Mouse (Mus musculus) lung, postnatal 36 days (tissue): ENCODE results near the gene Chrng.

Source experiments
- DNase-seq: peaks from one replicate; pipeline ENCODE4 v3.0.0; 2022; ENCODE audit warnings: mixed read lengths

The Chrng gene

DNA sequence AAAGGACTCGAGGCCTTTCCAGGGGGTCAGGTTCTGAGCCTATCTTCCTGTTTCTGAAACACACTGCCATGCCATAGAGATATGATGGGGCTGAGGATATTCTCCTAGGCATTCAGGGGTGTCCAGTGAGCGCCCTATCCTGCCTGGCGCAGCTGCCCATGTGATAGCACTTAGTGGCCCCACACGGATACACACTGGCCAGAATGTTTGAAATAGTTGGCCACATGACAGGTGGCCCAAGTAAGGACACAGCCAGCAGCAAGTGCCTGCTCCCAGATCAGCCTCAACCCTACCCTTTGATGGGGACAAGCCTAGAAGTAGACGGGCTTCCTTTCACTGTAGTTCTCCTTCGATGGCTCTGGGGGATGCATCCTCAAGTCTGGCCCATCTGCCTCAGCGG lies at the start of gene Chrng:
Gene Chrng (plus strand): TSS at position 193 of the 400 bp plus-strand sequence.
- DNase-seq: no peak

DNA sequence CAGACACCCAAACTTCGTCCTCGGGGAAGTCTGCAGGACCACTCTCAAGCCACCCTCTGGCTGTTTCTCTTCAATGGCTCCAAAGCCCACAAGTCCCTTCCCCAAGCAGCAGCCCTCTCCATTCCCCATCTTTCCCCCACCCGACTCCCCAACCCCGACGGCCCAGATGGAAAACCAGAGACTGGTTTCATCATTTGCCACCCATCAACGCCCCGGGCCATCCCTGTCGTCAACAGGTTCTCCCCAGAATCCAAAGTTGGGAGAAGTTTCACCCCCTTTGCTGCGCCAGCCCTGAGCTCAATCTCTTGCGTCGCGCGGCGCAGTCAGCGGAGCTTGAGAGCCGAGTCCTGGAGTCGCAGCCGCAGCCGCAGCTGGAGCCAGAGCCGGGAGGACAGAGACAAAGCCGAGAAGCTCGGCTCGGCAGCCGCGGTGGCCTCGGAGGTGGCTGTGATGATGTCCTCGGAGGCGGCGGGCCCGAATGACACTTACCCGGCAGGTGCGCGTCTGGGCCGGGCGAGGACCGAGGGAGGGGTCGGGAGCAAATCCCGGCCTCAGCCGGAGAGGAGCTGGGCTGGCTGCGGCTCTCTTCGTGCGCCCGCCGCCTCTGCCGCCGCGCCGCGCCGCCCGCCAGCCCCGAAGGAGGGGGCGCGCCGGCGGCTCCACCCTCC lies 48.8 kb upstream of the Chrng start:
- DNase-seq: no peak

DNA sequence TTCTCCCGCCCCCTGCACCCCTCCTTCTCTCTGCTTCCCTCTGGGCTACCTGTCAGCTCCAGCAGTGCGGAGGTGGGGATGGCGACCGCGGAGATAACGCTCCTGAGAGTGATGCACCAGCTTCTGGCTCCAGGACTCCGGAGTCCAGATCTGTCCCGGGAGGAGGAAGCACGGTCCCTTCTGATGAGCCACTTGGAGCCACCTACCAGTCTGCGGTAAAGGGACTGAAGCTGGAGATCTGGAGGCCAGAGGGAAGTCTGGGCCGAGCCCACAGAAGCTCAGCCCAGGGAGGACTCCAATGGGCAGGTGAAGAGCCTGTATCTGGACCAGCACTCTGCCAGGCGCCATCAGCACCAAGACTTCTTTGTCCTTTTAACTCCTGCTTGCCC lies 48.3 kb upstream of the Chrng start, which contains the start of gene Ecel1:
Gene Ecel1 (minus strand): TSS at position 323 of the 389 bp plus-strand sequence.
- no peak for DNase-seq

DNA sequence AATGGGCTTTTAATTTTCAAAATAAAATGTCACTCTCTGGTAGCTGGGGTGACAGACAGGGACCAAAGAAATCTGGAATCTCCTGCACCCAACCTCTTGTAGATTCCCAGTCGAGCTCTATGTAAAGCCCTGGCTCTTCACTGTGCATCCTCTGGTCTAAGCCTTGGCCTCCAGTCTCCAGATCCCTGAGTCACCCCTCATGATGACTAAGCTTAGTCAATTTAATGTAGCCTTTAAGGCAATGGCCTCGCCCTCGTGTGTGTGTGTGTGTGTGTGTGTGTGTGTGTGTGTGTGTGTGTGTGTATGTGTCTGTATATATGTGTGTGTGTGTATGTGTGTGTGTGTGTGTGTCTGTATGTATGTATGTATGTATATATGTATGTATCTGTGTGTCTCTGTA lies 45.1 kb upstream of the Chrng start:
- DNase-seq: no peak

DNA sequence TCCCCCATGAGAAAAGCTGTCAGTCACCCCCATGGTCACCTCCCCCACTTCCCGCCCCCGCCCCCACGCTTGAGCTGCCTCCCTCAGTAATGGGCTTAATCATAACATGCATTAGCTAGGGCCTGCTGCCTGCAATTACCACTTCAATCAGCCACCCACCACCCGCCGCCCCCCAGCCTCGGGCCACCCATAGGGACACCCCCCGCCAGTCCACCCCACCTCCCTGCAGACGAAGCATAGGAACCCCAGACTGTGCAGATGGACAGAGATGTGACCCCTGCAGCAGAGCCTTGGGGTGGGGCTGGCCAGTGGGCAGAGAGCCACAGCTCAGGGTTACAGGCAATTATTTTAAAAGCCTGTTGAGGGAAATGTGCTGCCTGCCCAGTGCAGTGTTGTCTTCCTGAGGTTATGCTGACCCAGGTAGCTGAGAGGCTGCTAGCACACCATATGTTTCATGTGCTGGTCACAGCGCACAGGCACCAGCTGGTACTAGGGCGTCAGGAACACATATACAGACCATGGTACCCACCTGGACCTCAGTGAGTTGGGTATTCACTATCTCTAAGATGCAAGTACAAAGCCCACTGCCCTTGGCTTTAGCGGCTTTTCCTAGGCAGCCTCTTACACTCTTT lies 40.2 kb upstream of the Chrng start:
- no peak for DNase-seq

DNA sequence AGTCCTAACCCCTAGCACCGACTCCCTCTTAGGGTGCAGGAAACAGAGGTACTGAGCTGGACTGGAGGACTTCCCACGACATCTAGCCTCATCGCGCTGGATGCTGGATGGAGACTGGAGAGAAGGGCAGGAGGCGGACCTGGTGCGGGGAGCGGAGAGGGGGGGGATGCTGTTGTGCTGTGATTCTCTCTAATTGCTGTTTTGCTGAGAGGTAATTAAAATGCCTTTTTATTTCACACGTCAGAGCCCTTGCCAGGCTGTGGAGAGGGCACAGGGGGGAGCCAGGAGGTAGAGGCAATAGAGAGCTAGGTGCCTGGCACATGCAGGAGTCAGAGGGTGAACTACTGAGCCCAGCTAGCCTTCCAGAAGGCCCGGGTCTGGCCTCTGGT lies 39.7 kb upstream of the Chrng start:
- DNase-seq: no peak

DNA sequence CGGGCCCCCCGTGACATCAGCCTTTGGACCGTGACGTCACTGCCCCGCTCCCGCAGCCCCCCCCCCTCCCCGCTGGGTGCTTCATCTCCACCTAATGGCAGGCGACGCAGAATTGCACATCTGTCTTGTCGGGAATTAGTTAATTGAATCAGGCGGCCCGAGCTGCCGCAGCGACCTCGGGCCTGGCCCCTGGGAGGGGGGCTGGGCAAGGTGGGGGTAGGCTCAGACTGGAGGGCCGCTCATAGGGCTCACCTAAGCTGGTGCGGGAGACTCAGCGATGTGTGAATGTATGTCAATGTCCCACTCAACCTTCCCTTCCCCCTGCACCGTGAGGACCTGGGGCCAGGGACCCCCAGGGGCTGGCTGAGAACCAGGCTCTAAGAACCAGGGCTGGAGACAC lies 34.0 kb upstream of the Chrng start:
- DNase-seq: no peak

DNA sequence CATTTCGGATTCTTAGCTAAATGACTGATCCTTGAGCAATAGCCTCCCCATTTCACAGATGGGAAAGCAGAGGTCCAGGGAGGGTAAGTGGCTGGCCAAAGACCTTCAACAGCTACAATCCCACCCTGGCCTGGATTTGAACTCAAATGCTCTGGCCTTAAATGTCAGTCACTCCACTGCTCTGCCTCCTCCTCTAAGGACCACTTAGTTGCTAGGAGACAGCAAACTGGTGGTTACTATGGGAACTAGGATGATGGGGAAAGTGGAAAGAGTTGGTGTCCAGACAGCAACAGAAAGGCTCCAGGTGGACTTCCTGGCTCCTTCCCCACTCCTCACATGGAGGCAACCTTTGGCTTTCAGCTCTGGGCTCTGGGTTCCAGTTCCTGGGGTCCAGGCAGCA lies 33.1 kb upstream of the Chrng start:
- DNase-seq: no peak

DNA sequence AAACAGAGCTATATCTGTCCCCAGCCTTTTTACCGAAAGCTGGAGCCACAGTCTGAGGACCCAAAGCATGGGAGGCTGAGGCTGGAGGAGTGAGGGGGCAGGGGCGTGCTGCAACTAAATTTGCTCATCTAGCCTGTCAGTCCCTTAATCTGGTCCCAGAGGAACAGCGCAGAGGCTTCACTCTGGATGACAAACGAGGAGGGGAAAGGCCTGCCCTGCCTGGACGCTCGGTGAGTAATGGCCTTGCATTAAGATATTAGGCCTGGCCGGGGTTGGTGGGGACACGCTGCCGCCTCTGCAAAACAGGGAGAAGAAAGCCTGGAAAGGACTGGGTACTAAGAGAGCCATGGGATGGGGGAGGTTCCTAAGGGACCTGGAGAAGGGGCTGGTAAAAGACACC lies 32.1 kb upstream of the Chrng start:
- DNase-seq: no peak

DNA sequence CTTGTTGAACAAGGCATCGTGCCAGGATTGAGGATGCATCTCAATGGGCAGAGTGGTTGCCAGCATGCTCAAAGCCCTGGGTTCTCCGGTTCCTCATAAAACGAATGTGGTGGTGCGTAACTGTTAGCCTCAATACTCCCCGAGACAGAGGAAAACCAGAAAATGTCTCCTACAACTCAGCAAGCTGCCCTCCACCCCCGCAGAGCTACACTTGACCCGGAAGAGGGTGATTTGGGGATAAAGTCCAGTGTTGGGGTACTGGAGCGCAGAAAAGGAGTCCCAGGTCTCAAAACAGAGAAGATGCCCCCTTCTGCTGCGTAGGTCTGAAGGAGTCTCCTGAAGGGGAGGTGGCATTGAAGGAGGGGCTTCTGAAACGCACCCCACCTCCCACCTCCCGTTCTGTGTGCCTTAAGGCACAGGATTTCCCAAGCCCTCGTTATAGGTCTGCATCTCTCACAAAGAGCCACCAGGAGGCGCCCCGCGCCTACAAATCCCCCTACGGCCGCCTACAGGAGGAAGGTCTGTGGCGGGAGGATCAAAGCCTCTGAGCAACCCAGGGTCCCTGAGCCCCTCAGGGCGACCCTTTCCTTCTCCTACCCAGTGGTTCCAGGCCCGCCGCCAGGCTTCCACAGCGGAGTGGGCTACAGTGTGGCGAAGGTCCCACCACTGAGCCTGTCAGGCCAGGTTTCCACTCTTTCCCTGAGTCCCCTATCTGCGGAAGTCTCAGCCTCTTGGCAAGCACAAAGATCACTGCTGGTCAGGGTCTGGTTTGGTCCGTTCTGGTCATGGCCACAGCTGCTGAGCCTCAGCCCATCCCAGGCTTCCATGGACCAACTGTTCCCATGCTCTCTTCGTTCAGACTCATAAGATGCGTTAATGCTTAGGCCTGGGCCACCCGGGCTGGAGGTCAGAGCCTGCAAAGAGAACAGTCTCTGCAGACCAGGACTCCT lies 30.2 kb upstream of the Chrng start:
- peak; percentile 73 for DNase-seq

DNA sequence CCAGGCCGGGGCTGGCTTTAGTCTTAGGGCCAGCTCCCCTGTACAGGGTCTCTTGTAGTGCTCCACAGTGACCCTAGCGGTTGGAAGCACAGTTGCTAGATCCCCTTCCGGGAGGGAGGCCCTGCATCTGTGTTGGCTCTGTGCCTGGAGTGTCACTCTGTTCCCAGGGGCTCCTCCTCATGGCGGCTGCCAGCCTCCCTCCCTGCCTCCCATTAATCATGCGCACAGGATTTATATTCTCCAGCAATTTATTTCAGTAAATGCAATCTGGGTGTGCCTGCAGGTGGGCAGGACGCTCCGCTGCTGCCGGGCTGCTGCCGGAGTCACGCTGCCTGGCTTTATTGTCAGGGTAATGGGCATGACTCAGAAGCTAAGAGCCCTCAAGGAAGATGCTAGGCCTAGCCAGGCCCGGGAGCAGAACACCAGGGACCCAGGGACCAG lies 28.6 kb upstream of the Chrng start:
- peak; percentile 24 for DNase-seq

DNA sequence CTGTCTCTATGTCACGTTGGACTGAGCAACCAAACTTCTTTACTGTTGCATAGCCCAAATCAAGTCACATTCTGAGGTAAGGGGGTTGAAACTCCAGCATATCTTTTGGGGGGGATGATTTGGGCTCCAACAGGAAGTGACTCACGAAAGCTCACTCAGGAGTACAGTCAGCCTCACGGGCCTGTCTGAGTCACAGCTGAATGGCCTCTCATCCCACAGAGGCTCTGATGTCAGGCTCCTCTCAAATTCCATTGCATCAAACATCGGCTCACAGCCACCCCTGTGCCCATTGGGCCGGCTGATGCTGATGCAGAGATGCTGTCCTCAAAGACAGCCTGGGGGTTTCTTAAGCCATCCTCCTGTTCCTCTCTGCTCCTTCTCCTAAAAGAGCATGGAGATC lies 23.6 kb upstream of the Chrng start:
- DNase-seq: no peak

DNA sequence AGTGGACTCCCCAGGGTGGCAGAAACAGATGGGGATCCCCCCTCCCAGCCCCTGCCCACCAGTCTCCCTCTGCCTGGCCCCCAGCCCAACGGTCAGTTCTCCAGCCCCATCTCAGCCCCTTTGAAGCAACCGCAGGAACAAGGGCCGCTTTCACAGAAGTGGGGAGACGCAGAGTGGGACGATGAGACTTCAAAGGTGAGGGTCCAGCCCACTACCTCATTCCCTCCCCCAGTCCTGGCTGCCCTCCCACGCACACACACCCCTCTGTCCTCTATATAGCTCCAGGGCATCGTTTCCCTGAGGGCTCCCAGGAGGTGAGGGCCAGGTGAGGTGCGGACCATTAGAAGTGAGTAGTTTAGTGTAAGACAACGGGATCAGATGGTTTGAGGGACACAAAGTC lies 21.4 kb upstream of the Chrng start, which contains the start of gene Prss56:
Gene Prss56 (plus strand): TSS at position 301 of the 400 bp plus-strand sequence.
- DNase-seq: no peak

DNA sequence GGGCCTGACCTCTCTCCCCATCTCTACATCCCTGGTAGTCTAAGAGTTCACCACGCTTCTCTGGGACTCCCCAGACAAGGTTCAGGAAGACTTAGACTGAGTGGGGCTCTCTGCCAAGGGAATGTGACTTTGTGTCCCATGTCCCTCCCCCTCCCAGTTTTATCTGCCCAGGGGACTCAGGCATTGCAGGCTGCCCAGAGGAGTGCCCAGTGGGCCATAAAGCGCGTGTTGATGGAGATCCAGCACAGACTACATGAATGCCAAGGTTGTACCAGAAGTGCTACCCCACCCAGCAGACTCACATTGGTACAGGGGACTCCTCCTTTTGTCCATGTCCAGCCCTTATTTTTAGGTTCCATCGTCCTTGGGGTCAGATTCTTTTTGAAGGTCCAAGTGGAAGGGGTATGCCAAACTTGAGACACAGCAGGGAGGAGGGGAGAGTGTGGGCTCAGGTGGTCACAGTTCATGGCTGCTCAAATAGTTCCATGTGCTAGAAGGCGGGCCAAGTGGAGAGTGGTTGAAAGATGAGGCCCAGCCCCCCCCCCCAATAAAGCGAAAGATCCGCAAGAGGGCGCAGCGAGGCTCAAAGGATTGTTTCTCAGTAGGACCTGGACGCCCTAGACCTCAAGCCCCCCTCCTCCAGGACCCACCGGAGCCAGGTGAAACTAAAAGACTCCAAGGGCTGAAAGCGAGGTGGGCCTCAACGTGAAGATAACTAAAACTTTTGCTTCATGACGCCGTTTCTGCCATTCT lies 20.3 kb upstream of the Chrng start:
- no peak for DNase-seq

DNA sequence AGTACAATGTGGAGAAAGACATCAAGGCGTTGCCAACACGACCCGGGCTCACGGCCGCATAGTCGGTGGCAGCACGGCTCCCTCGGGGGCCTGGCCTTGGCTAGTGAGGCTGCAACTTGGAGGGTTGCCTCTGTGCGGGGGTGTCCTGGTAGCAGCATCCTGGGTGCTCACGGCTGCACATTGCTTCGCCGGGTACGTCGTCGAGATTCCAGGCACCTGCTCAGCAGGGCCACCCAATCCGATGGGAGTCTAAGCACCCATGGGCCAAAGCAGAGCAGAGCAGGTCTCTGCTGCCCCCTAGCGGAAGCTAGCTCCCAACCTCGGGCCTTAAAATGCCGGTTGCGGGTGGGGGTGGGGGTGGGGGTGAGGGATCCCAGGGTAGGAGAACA lies 19.7 kb upstream of the Chrng start:
- DNase-seq: peak; percentile 81

DNA sequence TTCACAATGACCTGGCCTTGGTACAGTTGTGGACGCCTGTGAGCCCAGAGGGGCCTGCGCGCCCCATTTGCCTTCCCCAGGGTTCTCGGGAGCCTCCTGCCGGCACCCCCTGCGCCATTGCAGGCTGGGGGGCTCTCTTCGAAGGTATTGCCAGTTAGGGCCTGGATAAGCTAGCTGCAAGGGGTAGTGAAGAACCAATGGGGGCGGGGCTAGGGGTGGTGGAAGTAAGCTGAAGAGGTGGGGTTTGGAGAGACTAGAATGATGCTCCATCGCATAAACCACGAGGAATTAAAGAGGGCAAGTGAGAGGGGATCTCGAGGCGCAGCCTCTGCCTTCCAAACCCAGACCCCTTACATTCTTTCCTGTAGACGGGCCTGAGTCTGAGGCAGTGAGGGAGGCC lies 18.9 kb upstream of the Chrng start:
- no peak for DNase-seq

DNA sequence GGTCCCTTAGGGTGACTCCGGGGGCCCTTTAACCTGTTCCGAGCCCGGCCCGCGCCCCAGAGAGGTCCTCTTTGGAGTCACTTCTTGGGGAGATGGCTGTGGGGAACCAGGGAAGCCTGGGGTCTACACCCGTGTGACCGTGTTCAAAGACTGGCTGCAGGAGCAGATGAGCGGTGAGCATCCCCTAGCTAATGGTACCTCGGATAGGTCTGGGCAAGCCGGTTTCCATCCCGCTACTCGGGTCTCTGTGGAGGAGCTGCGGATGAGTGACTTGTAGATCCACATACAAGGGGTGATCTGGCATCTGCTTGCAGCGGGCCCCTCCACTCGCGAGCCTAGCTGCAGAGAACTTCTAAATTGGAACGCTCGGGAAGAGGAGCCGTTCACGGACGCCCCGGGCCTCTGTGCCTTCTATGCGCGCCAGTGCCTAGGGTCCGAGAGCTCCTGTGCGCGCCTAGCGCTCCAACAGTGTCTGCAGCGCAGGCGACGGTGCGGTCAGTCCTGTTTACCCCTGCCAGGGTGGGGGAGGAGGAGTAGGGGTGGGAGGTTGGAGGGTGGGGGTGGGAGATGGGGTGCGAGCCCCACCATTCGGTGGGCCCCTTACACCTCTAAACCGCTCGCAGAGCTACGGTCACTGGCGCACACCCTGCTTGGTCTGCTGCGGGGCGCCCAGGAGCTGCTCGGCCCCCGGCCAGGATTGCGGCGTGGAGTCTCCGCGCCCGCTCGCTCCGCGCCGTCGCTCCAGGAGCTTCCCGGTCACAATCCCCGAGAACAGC lies 18.0 kb upstream of the Chrng start:
- DNase-seq: no peak

DNA sequence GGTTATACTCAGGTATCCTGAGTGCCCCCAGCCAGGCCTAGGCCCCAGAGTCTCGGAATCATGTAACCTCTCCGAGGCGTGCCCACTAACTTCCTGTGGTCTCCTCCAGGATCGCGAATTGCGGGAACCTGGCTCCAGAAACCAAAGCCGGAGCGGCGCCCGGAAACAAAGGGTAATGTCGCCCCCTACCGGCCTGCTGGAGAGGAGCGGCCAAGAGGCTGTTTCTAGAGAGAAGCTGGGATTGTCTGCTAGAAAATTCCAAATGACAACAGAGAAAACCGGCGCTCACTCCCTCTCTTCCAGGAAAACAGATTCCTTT lies 17.5 kb upstream of the Chrng start:
- peak; percentile 75 for DNase-seq

DNA sequence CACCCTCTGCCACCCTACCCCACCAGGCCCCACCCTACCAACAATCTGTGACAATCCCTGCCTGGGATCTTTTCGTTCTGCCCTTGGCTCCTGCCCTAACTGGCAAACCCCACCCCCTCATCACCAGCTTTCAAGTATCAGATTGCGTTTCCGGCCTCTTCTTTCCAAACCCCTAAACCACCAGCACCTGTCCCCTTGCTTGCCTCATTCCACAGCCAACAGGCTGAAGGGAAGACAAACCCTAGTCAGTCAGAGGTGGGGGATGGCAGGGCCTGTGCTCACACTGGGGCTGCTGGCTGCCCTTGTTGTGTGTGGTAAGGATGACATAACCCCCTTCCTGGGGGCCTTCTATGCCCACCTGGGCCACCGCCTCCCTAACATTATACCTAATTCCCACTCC lies 14.0 kb upstream of the Chrng start, which contains the start of gene Chrnd:
Gene Chrnd (plus strand): TSS at position 179 of the 400 bp plus-strand sequence.
- no peak for DNase-seq

DNA sequence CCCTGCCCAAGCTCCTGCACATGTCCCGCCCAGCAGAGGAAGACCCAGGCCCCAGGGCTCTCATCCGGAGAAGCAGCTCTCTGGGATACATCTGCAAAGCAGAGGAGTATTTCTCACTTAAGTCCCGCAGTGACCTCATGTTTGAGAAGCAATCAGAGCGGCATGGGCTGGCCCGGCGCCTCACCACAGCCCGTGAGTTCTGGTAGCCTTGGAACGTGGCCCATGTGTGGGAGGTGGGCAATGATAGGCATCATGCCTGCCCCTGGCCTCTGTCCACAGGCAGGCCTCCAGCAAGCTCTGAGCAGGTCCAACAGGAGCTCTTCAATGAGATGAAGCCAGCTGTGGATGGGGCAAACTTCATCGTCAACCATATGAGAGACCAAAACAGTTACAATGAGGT lies 7.2 kb upstream of the Chrng start:
- DNase-seq: no peak

DNA sequence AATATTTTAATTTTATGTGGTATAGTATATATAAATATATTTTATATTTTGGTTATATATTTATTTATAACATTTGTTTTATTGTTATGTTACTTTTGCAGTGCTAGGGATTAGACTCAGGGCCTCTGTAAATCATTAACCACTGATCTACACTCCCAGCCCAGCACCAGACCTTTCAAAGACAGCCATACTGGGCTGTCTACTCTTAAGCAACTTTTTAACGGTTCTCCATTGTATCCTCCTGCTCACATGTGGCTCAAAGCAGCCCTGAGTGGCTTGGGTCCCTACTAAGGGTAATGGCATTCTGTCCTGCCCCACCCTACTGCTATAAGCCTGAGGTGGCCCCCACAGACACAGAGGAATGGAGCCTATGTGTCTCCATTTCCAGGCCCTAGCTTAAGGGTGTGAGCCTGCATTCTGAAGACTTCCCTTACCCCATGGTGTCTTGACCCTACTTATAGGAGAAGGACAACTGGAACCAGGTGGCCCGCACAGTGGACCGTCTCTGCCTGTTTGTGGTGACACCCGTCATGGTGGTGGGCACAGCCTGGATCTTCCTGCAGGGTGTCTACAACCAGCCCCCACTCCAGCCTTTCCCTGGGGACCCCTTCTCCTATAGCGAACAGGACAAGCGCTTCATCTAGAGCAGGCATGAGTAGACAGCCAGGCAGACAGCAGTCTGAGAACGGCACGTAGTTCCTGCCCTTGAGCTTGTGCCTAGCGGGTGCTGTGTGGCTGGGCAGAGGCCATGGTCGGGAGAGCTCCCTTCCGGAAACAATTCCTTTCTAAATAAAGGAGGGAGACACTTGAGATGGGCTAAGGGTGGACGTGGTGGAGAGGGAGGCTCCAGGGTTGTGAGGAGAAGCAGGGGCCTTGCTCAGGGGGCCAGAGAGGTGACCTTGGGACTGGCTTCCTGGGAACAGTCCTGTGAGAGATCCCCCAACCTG lies 6.1 kb upstream of the Chrng start:
- no peak for DNase-seq
